Mouse (Mus musculus) T-helper 17 cell (primary cell): ENCODE measurements around the gene Emc9.

ENCODE experiments used
- in situ Hi-C, 2 experiments: fragments of 300-600 bp; cut with MboI, MseI; formaldehyde crosslinking; loops; 1 replicate in 1 of 2; 2 replicates in 1 of 2; pipeline ENCODE4 v1.15.1; 2025; ENCODE audit warnings: high pct_unique_total_duplicates in 2 of 2

Gene Emc9

GRCm38 (mm10) chr14:55560202-55561073, 24.7 kb downstream of the Emc9 start, which contains the start of gene A730061H03Rik:
Gene A730061H03Rik, minus strand, starts transcription at chr14:55560406.
- in situ Hi-C loops, result no loop called here

GRCm38 (mm10) chr14:55559799-55560201, 25.3 kb downstream of the Emc9 start, which contains the start of gene Dcaf11:
Gene Dcaf11, plus strand, starts transcription at chr14:55560006.
- in situ Hi-C loops, result no loop called here

GRCm38 (mm10) chr14:55558740-55559448, 26.2 kb downstream of the Emc9 start:
- in situ Hi-C loops, result no loop called here

- in situ Hi-C loops, result no loop called here
These were observed 27.5 kb downstream of the Emc9 start for GRCm38 (mm10) chr14:55557587-55557986.

GRCm38 (mm10) chr14:55557003-55557402, 28.1 kb downstream of the Emc9 start:
- in situ Hi-C loops, result no loop called here

- in situ Hi-C loops, result no loop called here
These were observed 29.3 kb downstream of the Emc9 start for GRCm38 (mm10) chr14:55555788-55556187.

GRCm38 (mm10) chr14:55554635-55555034, 30.5 kb downstream of the Emc9 start:
- in situ Hi-C loops, result no loop called here

- in situ Hi-C loops, result no loop called here
These were observed 33.3 kb downstream of the Emc9 start for GRCm38 (mm10) chr14:55551794-55552193.

- in situ Hi-C loops, result no loop called here
These were observed 33.8 kb downstream of the Emc9 start for GRCm38 (mm10) chr14:55551347-55551746.

GRCm38 (mm10) chr14:55550191-55550590, 34.9 kb downstream of the Emc9 start:
- in situ Hi-C loops, result no loop called here

- in situ Hi-C loops, result no loop called here
These were observed 40.8 kb downstream of the Emc9 start for GRCm38 (mm10) chr14:55544334-55544733.

- in situ Hi-C loops, result no loop called here
These were observed 42.8 kb downstream of the Emc9 start for GRCm38 (mm10) chr14:55542268-55542667.

GRCm38 (mm10) chr14:55540787-55541321, 44.2 kb downstream of the Emc9 start:
- in situ Hi-C loops, result no loop called here

- in situ Hi-C loops, result no loop called here
These were observed 44.9 kb downstream of the Emc9 start, which contains the start of gene Pck2 for GRCm38 (mm10) chr14:55540067-55540786. Gene Pck2, plus strand, starts transcription at chr14:55540266.

- in situ Hi-C loops, result no loop called here
These were observed 48.9 kb downstream of the Emc9 start for GRCm38 (mm10) chr14:55536116-55536745.
